Mouse (Mus musculus) layer of hippocampus, adult 11-12 months (tissue): Measurements from ENCODE around the gene Usp49.
"Not testable (repeated sequence)": the region's sequence is repeated elsewhere in the genome, so short reads cannot be mapped to it uniquely, and the experiment has no call there.

Source experiments
- DNase-seq: peaks from one replicate; pipeline ENCODE4 v3.0.0; 2022; ENCODE audit warnings: low spot score

Usp49 gene

GRCm38 (mm10) chr17:47630678-47631065 is at the start of gene Usp49:
Gene Usp49, plus strand, starts transcription at chr17:47630690.
- DNase-seq = no peak

GRCm38 (mm10) chr17:47580962-47581361 is 49.5 kb upstream of the Usp49 start:
- no peak for DNase-seq

DNA sequence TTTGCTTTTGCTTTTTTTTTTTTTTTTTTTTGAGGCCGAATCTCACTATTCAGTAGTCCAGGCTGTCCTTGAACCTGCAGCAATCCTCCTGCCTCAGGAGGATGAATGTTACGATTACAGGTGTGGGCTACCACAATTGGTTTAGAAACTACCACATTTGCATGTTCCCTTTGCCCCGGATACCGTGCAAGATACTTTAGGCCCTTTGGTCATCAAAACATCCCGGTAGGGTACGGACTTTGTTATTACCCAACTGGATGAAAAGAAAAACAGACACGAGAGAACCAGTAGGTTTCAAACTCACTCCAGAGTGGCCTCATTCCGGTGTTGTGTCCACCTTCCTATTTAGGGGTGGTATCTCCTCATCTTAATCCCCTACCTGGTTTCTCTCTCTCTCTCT is 42.0 kb upstream of the Usp49 start:
- no peak for DNase-seq

- DNase-seq = no peak
Measured at GRCm38 (mm10) chr17:47591073-47591472, 39.4 kb upstream of the Usp49 start.

- peak; percentile 91 for DNase-seq
Measured at GRCm38 (mm10) chr17:47593215-47593853, 37.2 kb upstream of the Usp49 start.

GRCm38 (mm10) chr17:47593854-47594182 is 36.7 kb upstream of the Usp49 start:
- DNase-seq = no peak

GRCm38 (mm10) chr17:47594183-47594968 is 36.1 kb upstream of the Usp49 start:
- DNase-seq = no peak

DNA sequence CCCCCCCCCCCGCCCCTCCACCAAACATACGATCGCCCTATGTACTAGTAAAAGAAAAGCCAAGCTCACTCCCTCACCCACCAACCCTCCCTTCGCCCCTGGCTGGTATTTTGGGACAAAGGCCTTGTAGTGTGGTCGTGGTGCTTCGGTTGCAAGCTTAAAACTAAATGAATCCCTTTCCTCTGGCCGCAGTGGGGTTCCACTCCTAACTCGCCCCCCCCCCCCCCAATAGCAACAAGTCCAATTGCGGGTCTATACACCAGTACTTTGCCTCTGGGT is 35.6 kb upstream of the Usp49 start:
- DNase-seq = no peak

DNA sequence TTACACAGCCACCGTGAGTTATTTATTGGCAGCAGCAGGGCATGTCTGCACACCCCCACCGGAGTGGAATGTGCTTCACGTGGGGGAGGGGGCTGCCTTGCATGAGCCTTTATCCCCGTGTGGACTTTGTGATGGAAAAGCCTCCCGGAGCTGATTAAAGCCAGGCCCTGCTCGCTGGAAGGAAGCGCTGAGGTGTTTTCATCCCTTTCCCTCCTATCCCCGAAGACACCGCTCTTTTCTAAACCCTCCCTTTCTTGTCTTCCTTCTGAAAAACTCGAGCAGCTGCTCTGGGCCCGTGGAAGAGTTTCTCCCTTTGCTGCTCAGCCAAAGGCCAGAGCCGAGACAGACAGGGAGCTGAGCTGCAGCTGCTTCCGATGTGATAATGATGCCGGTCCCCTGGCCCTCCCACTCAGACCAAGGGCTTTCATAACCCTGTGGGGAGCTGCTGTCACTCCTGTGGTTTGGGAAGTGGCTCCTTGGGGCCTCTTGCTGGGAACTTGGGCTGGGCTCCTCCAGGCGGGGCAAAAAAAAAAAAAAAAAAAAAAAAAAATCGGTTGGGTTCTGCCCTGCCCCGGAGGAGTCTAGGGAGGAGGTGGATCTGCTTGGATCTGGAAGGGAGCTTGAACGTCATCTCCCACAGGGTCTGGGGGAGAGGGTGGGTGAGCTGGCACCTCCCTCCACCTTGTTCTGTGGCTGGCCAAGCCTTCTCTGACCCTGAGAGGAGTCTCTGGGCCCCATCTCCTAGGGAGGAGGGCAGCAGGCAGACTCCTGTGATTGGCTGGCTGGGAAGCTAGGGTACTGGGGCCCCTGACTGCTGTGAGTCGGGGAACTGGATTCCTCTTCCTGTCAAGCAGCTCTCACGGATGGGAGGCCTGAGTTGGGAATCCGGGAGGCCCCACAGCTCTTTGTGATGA is 35.0 kb upstream of the Usp49 start:
- DNase-seq = no peak

- DNase-seq = no peak
Measured at GRCm38 (mm10) chr17:47596162-47596838, 34.2 kb upstream of the Usp49 start.

- DNase-seq = no peak
Measured at GRCm38 (mm10) chr17:47596839-47597164, 33.7 kb upstream of the Usp49 start.

DNA sequence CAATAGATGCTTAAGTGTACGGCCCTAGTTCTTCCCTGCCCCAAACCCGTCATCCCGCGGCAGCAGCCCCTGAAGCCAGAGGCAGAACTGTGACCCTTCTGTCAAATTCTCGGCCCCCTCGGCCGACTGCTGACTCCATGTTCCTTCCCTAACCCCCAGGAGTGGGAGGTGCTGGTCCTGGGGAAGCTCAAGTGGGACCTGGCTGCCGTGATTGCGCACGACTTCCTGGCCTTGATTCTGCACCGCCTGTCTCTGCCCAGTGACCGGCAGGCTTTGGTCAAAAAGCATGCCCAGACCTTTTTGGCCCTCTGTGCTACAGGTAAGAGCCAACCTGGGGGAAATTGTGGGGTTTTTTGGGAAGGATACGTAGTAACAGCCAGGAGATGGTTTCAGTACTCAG is 33.2 kb upstream of the Usp49 start:
- DNase-seq = no peak

- no peak for DNase-seq
Measured at GRCm38 (mm10) chr17:47597838-47598579, 32.5 kb upstream of the Usp49 start.

DNA sequence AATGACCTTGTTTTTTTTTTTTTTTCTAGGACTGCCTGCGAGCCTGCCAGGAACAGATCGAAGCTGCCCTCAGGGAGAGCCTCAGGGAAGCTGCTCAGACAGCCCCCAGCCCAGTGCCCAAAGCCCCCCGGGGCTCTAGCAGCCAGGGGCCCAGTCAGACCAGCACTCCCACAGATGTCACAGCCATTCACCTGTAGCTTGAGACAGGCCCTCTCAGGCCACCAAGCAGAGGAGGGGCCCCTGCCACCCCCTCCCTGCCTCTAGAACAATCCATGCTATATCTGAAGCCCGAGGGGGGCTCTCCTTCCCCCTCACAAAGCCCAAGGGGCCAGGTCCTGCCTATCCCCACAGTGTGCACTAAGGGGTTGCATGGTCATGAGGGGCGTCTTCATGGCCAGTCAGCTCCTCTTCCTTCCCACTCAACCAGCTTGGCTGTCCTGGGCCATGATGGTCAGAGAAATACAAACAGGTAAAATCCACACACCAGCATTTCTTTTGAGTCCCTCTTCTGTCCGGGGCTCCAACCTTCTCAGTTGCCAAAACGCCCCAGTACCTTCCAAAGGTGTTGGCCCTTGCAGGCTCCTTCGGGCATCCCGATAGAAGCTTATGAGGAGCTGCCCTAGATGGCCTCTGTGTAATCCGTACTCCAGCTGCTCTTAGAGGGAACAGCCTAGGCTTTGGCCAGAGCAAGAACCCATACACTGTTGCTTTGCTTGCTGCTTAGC is 31.7 kb upstream of the Usp49 start:
- not testable (repeated sequence) for DNase-seq

GRCm38 (mm10) chr17:47599511-47600297 is 30.8 kb upstream of the Usp49 start:
- no peak for DNase-seq

DNA sequence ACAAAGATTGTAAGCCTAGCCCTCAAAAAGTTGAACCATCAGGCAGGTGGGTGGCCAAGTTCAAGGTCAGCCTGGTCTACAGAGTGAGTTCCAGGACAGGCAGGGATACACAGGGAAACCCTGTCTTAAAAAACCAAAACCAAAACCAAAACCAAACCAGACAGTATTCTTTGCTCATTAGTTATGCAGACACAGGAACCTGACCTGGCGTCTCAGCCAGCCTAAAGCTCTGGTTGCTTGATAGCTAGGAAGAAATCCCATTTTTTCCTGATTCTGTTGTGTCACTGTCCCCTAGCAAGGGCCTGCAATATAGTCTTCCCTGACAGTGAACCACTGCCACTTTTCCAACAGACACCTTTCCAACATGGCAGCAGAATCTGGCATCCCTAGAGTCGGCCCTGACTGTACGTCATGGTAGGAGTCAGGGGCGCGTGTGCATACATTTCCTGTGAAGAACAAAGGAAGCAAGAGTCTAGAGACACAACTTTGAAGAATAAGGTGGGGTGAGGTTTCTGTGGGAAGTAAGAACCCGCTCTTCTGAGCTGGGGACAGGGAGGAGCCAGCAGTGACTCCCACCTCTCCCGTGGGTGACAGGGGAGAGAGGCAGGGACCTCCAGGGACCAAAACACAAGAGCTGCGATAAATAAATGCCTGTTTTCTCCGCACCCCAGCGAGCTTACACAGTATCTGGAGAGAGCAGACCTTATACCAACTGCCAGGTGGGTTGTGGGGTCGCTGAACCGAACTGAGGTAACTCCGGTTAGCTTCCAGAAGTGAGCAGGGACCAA is 29.7 kb upstream of the Usp49 start:
- DNase-seq = no peak

DNA sequence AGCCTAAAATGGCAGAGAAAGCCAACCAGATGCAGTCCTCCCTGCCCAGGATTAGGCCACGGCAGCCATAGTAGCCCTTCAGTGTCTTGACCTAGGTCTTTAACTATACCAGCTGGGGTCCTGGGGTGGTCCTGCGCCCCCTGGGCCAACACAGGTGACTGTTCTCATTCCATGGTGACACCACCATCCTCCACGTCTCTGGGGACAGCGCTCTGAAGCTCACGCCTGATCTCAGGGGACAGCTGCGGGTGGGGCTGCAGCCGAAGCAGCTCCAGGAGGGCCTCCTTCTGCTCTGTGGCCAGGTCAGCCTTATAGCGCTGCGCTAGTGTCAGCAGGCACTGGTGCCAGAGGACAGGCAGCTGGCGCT is 29.1 kb upstream of the Usp49 start:
- DNase-seq = no peak

DNA sequence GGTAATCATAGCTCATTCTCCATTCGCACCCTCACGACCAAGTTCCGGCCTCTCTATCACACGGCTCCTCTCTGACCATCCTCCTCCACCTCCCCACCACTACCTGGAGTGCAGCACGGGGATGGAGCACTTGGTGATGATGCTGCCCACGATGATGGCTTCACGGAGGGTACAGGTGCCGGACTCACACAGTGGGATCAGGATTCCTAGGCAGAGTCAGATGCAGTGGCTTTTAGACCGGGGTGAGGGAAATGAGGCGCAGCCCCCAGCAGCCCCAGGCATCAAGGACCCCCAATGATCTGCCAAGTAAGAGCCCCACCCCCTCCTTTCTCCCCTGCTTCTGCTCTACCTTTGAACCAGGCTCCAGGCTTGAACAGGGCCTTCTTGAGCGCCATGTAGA is 28.2 kb upstream of the Usp49 start:
- no peak for DNase-seq

- no peak for DNase-seq
Measured at GRCm38 (mm10) chr17:47606220-47606619, 24.3 kb upstream of the Usp49 start.

DNA sequence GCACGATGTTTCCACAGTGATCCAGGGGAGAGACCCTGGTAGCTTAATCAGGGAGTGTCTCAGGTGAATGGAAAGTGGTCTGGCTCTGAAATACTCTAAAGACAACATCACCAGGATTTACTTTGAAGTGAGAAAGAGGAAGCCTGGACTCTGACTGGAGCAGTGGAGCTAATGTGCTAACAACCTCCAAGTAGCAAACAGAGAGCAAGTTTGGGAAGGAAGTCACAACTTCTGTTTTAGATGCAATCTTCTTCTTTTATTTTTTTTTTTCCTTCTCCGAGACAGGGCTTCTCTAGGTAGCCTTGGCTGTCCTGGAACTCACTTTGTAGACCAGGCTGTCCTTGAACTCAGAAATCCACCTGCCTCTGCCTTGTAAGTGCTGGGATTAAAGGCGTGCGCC is 21.3 kb upstream of the Usp49 start:
- no peak for DNase-seq
